Mouse (Mus musculus) telencephalon, adult 2 months (tissue): ENCODE results near the gene Ptpn11.
A peak's percentile ranks its signal among the peaks of the same experiment; 100 is the strongest.

Source experiments
- DNase-seq: peaks from one replicate; pipeline ENCODE4 v3.0.0-alpha.2; 2011; ENCODE audit warnings: low read depth, low spot score

The Ptpn11 gene

GRCm38 (mm10) chr5:121184375-121184774 lies 6.8 kb downstream of the Ptpn11 start:
- no peak for DNase-seq

- DNase-seq, result no peak
These were observed 7.9 kb downstream of the Ptpn11 start for GRCm38 (mm10) chr5:121183269-121183668.

GRCm38 (mm10) chr5:121179077-121179857 lies 11.9 kb downstream of the Ptpn11 start:
- no peak for DNase-seq

GRCm38 (mm10) chr5:121172835-121173234 lies 18.4 kb downstream of the Ptpn11 start:
- DNase-seq, result no peak

- no peak for DNase-seq
These were observed 21.6 kb downstream of the Ptpn11 start for GRCm38 (mm10) chr5:121169588-121169987.

- DNase-seq, result no peak
These were observed 24.3 kb downstream of the Ptpn11 start for GRCm38 (mm10) chr5:121166884-121167283.

GRCm38 (mm10) chr5:121162923-121163322 lies 28.3 kb downstream of the Ptpn11 start:
- no peak for DNase-seq

- DNase-seq, result no peak
These were observed 28.9 kb downstream of the Ptpn11 start for GRCm38 (mm10) chr5:121162285-121162684.

GRCm38 (mm10) chr5:121158966-121159365 lies 32.2 kb downstream of the Ptpn11 start:
- DNase-seq, result no peak

- no peak for DNase-seq
These were observed 33.7 kb downstream of the Ptpn11 start for GRCm38 (mm10) chr5:121157489-121157888.

GRCm38 (mm10) chr5:121157017-121157416 lies 34.2 kb downstream of the Ptpn11 start:
- DNase-seq, result no peak

GRCm38 (mm10) chr5:121156121-121156520 lies 35.1 kb downstream of the Ptpn11 start:
- DNase-seq, result no peak

- DNase-seq, result no peak
These were observed 40.5 kb downstream of the Ptpn11 start for GRCm38 (mm10) chr5:121150684-121151083.

- no peak for DNase-seq
These were observed 42.0 kb downstream of the Ptpn11 start for GRCm38 (mm10) chr5:121149246-121149645.

GRCm38 (mm10) chr5:121146275-121146674 lies 44.9 kb downstream of the Ptpn11 start:
- no peak for DNase-seq

GRCm38 (mm10) chr5:121145609-121146008 lies 45.6 kb downstream of the Ptpn11 start:
- DNase-seq, result no peak

- no peak for DNase-seq
These were observed 46.6 kb downstream of the Ptpn11 start for GRCm38 (mm10) chr5:121144441-121145238.

GRCm38 (mm10) chr5:121142431-121143119 lies 48.6 kb downstream of the Ptpn11 start:
- DNase-seq, result peak; percentile 73

- no peak for DNase-seq
These were observed 50.9 kb downstream of the Ptpn11 start for GRCm38 (mm10) chr5:121140276-121140675.

GRCm38 (mm10) chr5:121137125-121137524 lies 54.1 kb downstream of the Ptpn11 start:
- no peak for DNase-seq

- no peak for DNase-seq
These were observed 59.4 kb downstream of the Ptpn11 start for GRCm38 (mm10) chr5:121131801-121132200.

- DNase-seq, result no peak
These were observed 61.9 kb downstream of the Ptpn11 start for GRCm38 (mm10) chr5:121129254-121129653.
